Mouse (Mus musculus) embryonic facial prominence, embryonic 15.5 days (tissue): Measurements from ENCODE around the gene Cpsf4. TPM values are rescaled to one million over a fixed set of nuclear protein-coding genes. Genes with fewer than 3 reads are reported as not detected.
A peak's percentile ranks its signal among the peaks of the same experiment; 100 is the strongest.
"Not testable (repeated sequence)": the region's sequence is repeated elsewhere in the genome, so short reads cannot be mapped to it uniquely, and the experiment has no call there.

Source experiments
- ATAC-seq: fragments of 200-750 bp; cut with Nextera tagmentation; 2 replicates; pipeline ENCODE4 v1.8.0; 2017; ENCODE audit warnings: low read depth, moderate TSS enrichment; ENCODE audit not compliant: insufficient number of reproducible peaks, low FRiP score, low TSS enrichment
- H3K27ac ChIP-seq: fragments of 300-500 bp; sonication (generic); replicated peaks from 2 replicates; pipeline ENCODE4 v1.5.1; 2015; ENCODE audit warnings: mild to moderate bottlenecking, inconsistent platforms
- H3K27me3 ChIP-seq: fragments of 300-500 bp; sonication (generic); 2 replicates; pipeline ENCODE4 v1.6.1; 2015; ENCODE audit warnings: inconsistent platforms
- H3K36me3 ChIP-seq: fragments of 300-500 bp; sonication (generic); 2 replicates; pipeline ENCODE4 v1.6.1; 2015; ENCODE audit warnings: mild to moderate bottlenecking, inconsistent platforms
- H3K4me1 ChIP-seq: fragments of 300-500 bp; sonication (generic); 2 replicates; pipeline ENCODE4 v1.6.1; 2015; ENCODE audit warnings: inconsistent platforms
- H3K4me2 ChIP-seq: fragments of 300-500 bp; sonication (generic); replicated peaks from 2 replicates; pipeline ENCODE4 v1.6.1; 2015; ENCODE audit warnings: mild to moderate bottlenecking, inconsistent platforms
- H3K4me3 ChIP-seq: fragments of 300-500 bp; sonication (generic); replicated peaks from 2 replicates; pipeline ENCODE4 v1.5.1; 2015; ENCODE audit warnings: mild to moderate bottlenecking, inconsistent platforms
- H3K9ac ChIP-seq: fragments of 300-500 bp; sonication (generic); 2 replicates; pipeline ENCODE4 v1.6.1; 2015; ENCODE audit warnings: inconsistent platforms
- H3K9me3 ChIP-seq: fragments of 300-500 bp; sonication (generic); replicated peaks from 2 replicates; pipeline ENCODE4 v1.6.1; 2016; ENCODE audit warnings: inconsistent platforms
- WGBS: fragments of 180-500 bp; shearing (Covaris S2); methylation state at CpG from one replicate; pipeline ENCODE4 v1.1.7; 2015; 5-methylcytosine and 5-hydroxymethylcytosine counted together
- polyA plus RNA-seq: library from polyadenylated mRNA; unstranded; fragments of >200 nt; fragmentation: Nextera tagmentation; extraction: Ambion mirVana; gene quantifications from 2 replicates; pipeline ENCODE4 v1.2.1, GENCODE M21; 2015

The Cpsf4 gene
- polyA plus RNA-seq, 1 experiment from 2014 or later = 47.6 TPM

DNA sequence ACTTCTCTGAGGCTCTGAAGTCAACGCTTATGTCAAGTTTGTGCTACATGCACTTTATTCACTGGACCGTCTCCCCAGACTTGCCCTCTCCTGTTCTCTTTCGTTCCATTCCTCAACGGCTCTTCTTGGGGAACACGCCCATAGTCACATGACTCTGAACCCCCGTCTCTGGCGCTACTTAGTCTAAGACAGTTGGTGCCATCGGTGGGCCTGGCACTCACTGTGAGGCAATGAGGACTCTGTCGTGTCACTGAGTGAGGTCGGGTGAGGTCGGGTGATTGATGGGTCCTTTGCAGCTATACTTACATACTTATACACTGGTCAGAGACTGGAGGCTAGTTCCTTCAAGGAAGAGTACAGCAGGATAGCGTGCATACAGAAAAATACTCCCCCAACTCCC lies 56.4 kb downstream of the Cpsf4 start:
- ATAC-seq = no peak
- Histone ChIP-seq H3K4me2 (no peak overlapping the region), H3K4me1 (no peaks in the 10 kb centered on the region), H3K9ac (no peak overlapping the region), H3K36me3 (peaks cover 33% of the 10 kb centered on the region), H3K4me3 (no peak overlapping the region), H3K27ac (no peak overlapping the region), H3K9me3 (no peaks in the 10 kb centered on the region), H3K27me3 (no peaks in the 10 kb centered on the region)
- WGBS = 81% methylated on average over 12 of the region's 12 CpGs

DNA sequence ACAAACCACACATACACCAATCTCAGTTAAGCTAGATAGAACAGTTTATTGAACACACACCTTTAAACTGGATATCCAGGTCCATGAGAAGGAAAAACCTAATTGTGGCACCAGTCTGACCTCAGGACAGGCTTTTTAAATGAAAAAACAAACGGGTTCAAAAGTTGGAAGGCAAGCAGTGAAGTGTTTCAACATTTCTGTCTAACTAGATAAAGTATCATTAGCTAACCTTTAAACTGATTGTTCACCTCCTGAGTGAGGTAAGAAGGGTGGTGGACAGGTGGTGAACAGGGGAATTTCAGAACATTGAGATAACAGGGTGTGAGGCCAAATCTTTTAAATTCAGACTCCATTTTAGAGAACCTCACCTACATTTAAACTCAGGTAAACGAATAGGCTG lies 59.4 kb downstream of the Cpsf4 start:
- no peak overlapping the region for H3K4me2 ChIP-seq
- 0 out of 2 replicates have a peak, but pooled peaks cover 6% of the 10 kb centered on the region for H3K4me1 ChIP-seq
- H3K9me3 ChIP-seq = no peaks in the 10 kb centered on the region
- H3K9ac ChIP-seq = no peak overlapping the region
- H3K4me3 ChIP-seq = no peak overlapping the region
- no peak overlapping the region for H3K27ac ChIP-seq
- peaks cover 6% of the 10 kb centered on the region for H3K36me3 ChIP-seq
- WGBS = 55% methylated on average over 2 of the region's 2 CpGs
- H3K27me3 ChIP-seq = no peaks in the 10 kb centered on the region
- ATAC-seq = no peak

DNA sequence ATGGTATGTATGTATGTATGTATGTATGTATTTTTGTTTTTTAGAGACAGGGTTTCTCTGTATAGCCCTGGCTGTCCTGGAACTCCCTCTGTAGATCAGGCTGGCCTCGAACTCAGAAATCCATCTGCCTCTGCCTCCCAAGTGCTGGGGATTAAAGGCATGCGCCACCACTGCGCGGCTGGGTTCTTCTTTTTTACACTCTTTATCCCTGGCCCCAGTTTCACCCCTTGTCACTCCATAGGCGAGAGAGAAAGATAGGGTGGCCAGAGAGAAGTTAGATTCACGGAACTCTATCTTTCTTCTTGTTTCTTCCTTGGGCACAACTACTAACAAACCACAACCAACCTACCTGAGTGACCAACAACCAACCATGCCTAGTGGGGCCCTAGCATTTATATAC lies 62.3 kb downstream of the Cpsf4 start:
- H3K4me2 ChIP-seq, H3K9ac ChIP-seq, H3K9me3 ChIP-seq, H3K27ac ChIP-seq, ATAC-seq, H3K4me3 ChIP-seq, H3K27me3 ChIP-seq: not testable (repeated sequence)
- peaks cover 10% of the 10 kb centered on the region for H3K36me3 ChIP-seq
- peaks cover 13% of the 10 kb centered on the region for H3K4me1 ChIP-seq
- 87% methylated on average over 6 of the region's 6 CpGs for whole genome bisulfite sequencing

DNA sequence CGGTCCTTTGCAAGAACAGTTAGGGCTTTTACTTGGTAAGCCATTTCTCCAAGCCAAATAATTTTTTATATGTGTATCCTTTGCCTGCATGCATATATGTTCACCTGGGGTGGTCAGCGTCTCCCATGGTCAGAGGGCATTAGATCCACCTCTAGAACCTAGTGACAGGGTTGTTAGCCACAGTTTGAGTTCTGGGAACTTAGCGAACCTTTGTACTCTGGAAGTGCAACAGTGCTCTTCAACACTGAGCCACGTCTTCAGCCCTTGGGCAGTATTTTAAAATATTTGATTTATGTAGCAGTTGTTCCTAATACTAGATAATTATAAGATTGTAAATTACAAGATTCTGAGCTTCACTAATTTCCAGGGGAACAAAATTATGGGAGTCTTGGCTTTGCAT lies 63.6 kb downstream of the Cpsf4 start:
- Histone ChIP-seq H3K9me3 (no peaks in the 10 kb centered on the region), H3K4me2 (peak overlapping the region; percentile 74; the same call in 1 of the 2 replicates), H3K4me1 (peaks cover 13% of the 10 kb centered on the region), H3K27ac (no peak overlapping the region), H3K27me3 (no peaks in the 10 kb centered on the region), H3K36me3 (peaks cover 24% of the 10 kb centered on the region), H3K9ac (no peak overlapping the region), H3K4me3 (peak overlapping the region; percentile 97; the same call in 1 of the 2 replicates)
- ATAC-seq = no peak
- 80% methylated on average over 4 of the region's 4 CpGs for WGBS

DNA sequence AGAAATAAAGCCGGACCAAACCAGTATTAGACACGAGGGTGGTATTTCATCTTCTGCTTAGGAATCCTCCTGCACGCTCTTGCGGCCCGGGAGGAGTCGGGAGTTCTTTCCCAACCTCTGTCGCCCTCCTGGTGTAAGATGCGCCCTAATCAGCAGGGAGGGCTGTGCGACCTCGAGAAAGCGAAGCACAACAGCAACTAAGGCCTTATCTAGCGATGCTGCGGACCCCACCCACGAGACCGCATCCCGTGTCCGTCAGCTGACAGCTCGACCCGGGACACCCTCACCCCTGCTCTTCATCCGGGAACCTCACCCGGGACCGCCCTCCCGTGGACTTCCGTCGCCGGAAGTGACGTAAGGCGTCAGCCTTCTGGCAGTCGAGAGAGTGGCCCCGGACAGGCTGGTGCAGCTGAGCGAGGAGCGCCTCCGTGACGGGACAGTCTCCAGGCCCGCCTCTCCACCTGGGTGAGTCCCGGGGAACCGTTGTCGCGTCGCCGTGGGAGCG lies 64.4 kb downstream of the Cpsf4 start, which contains the start of gene Zfp655:
Gene Zfp655 (plus strand): TSS at position 349 of the 505 bp plus-strand sequence.
- H3K4me2 ChIP-seq = peak within 1 kb of the TSS; percentile 74
- peaks cover 30% of the 10 kb centered on the region for H3K36me3 ChIP-seq
- peak within 1 kb of the TSS; percentile 89 for H3K27ac ChIP-seq
- no peaks in the 10 kb centered on the region for H3K9me3 ChIP-seq
- peak within 1 kb of the TSS; percentile 98 for H3K9ac ChIP-seq
- ATAC-seq = peak; percentile 98
- H3K4me1 ChIP-seq = peaks cover 13% of the 10 kb centered on the region
- under 1% methylated on average over 42 of the region's 42 CpGs for WGBS
- H3K4me3 ChIP-seq = peak within 1 kb of the TSS; percentile 97
- H3K27me3 ChIP-seq = no peaks in the 10 kb centered on the region

Other genes starting within 250 kb of the Cpsf4 start
- 18.5 and 19.3 TPM in 2 replicates for gene Smurf1, start 201.4 kb upstream of the Cpsf4 start, polyA plus RNA-seq
- not detected in 2 replicates for gene Gm4871, start 134.5 kb upstream of the Cpsf4 start, polyA plus RNA-seq
- gene 1700018F24Rik, start 124.2 kb upstream of the Cpsf4 start, polyA plus RNA-seq = 0.14 and 0.15 TPM in 2 replicates
- gene Arpc1a, start 83.4 kb upstream of the Cpsf4 start, polyA plus RNA-seq = 143 and 147 TPM in 2 replicates
- gene Kpna7, start 83.2 kb upstream of the Cpsf4 start, polyA plus RNA-seq = not detected in 2 replicates
- gene Arpc1b, start 53.0 kb upstream of the Cpsf4 start, polyA plus RNA-seq = 310 and 324 TPM in 2 replicates
- gene Pdap1, start 27.0 kb upstream of the Cpsf4 start, polyA plus RNA-seq = 93.7 and 108 TPM in 2 replicates
- gene Bud31, start 26.9 kb upstream of the Cpsf4 start, polyA plus RNA-seq = 178 and 183 TPM in 2 replicates
- gene Ptcd1, start 105 bp upstream of the Cpsf4 start, polyA plus RNA-seq = 16.9 and 18.0 TPM in 2 replicates
- 616 and 640 TPM in 2 replicates for gene Atp5j2, start 24.8 kb downstream of the Cpsf4 start, polyA plus RNA-seq
- 11.8 and 12.5 TPM in 2 replicates for gene Zkscan14, start 34.7 kb downstream of the Cpsf4 start, polyA plus RNA-seq
- gene Zkscan5, start 37.3 kb downstream of the Cpsf4 start, polyA plus RNA-seq = 13.6 and 13.7 TPM in 2 replicates
- gene Zfp655, start 64.5 kb downstream of the Cpsf4 start, polyA plus RNA-seq = 33.4 and 37.1 TPM in 2 replicates
- gene Zscan25, start 113.3 kb downstream of the Cpsf4 start, polyA plus RNA-seq = 0.61 and 0.83 TPM in 2 replicates
- not detected in 2 replicates for gene Cyp3a57, start 178.1 kb downstream of the Cpsf4 start, polyA plus RNA-seq